Mouse (Mus musculus) ES-Bruce4 (cell line): ENCODE data around the gene Bcl11a.

Experiments used
- CTCF ChIP-seq: IDR thresholded peaks from one replicate; pipeline ENCODE4 v1.8.1; 2011; ENCODE audit warnings: low read depth, low read length
- POLR2A ChIP-seq: IDR thresholded peaks from one replicate; pipeline ENCODE4 v1.8.1; 2011; ENCODE audit warnings: low read length; ENCODE audit not compliant: insufficient read depth

GRCm38 (mm10) chr11:24214509-24215134 is 136.8 kb downstream of the Bcl11a start:
- TF ChIP-seq CTCF (no peak), POLR2A (no peak)
